Mouse (Mus musculus): ENCODE results near the gene Prx.

- TF ChIP-seq CTCF (IDR thresholded peaks at IDR 0.05; ENCODE audit: borderline replicate concordance, extremely low read depth, insufficient read depth, insufficient read length) (no peak), POLR2A (IDR thresholded peaks at IDR 0.05; ENCODE audit: borderline replicate concordance, extremely low read depth, insufficient read depth, insufficient read length, poor library complexity, severe bottlenecking) (no peak)
These were observed 7.3 kb upstream of the Prx start for GRCm38 (mm10) chr7:27491856-27492255.
